Mouse (Mus musculus) embryonic fibroblast, embryonic 13.5 days (primary cell): ENCODE data around the gene Sclt1. TPM values are rescaled to one million over a fixed set of nuclear protein-coding genes. Genes with fewer than 3 reads are reported as not detected.

Experiments
- H3K27ac ChIP-seq: 2 replicates; pipeline ENCODE4 v1.5.1; 2012; ENCODE audit warnings: low read length, control low read depth, inconsistent platforms; ENCODE audit not compliant: insufficient read depth
- H3K4me1 ChIP-seq: 2 replicates; pipeline ENCODE4 v1.6.1; 2011; ENCODE audit warnings: low read length; ENCODE audit not compliant: control insufficient read depth, insufficient read depth
- H3K4me3 ChIP-seq: 2 replicates; pipeline ENCODE4 v1.5.1; 2011; ENCODE audit warnings: mild to moderate bottlenecking, control low read depth, low read length; ENCODE audit not compliant: insufficient read depth
- CTCF ChIP-seq: IDR thresholded peaks from 2 replicates; pipeline ENCODE4 v1.5.1; 2011; ENCODE audit warnings: mild to moderate bottlenecking, control low read depth, low read length, moderate library complexity, borderline replicate concordance; ENCODE audit not compliant: insufficient read depth
- POLR2A ChIP-seq: IDR thresholded peaks from 2 replicates; pipeline ENCODE4 v1.6.1; 2011; ENCODE audit warnings: low read depth, mild to moderate bottlenecking, control low read depth, low read length, moderate library complexity
- polyA plus RNA-seq: library from polyadenylated mRNA; stranded (reverse); fragments of >200 nt; gene quantifications from 2 replicates; pipeline ENCODE4 v1.2.4, GENCODE M21; 2011; ENCODE audit warnings: low read depth; ENCODE audit not compliant: missing spikeins, insufficient read length

Sclt1 gene
- polyA plus RNA-seq, 1 experiment = 14.6 TPM

GRCm38 (mm10) chr3:41599226-41599625 lies 143.1 kb downstream of the Sclt1 start:
- H3K4me3 ChIP-seq = no peak overlapping the region
- peaks cover 6% of the 10 kb centered on the region for H3K4me1 ChIP-seq
- no peak overlapping the region for H3K27ac ChIP-seq
- no peak for TF ChIP-seq POLR2A
- no peak for TF ChIP-seq CTCF

- no peak for TF ChIP-seq POLR2A
- no peak overlapping the region for H3K27ac ChIP-seq
- peaks cover 4% of the 10 kb centered on the region for H3K4me1 ChIP-seq
- H3K4me3 ChIP-seq = no peak overlapping the region
These were observed 143.9 kb downstream of the Sclt1 start for GRCm38 (mm10) chr3:41598412-41598811.

- TF ChIP-seq CTCF (no peak), POLR2A (no peak)
- H3K4me1 ChIP-seq = no peaks in the 10 kb centered on the region; the same call in 1 of the 2 replicates
- no peak overlapping the region for H3K4me3 ChIP-seq
- H3K27ac ChIP-seq = no peak overlapping the region
These were observed 145.3 kb downstream of the Sclt1 start for GRCm38 (mm10) chr3:41597036-41597435.

- Histone ChIP-seq H3K4me3 (no peak overlapping the region), H3K27ac (no peak overlapping the region), H3K4me1 (no peaks in the 10 kb centered on the region)
- no peak for TF ChIP-seq CTCF
- TF ChIP-seq POLR2A = no peak
These were observed 147.3 kb downstream of the Sclt1 start for GRCm38 (mm10) chr3:41595010-41595409.

GRCm38 (mm10) chr3:41594097-41594879 lies 148.0 kb downstream of the Sclt1 start:
- H3K4me1 ChIP-seq = no peaks in the 10 kb centered on the region
- TF ChIP-seq CTCF (no peak), POLR2A (no peak)
- no peak overlapping the region for H3K27ac ChIP-seq
- no peak overlapping the region for H3K4me3 ChIP-seq

GRCm38 (mm10) chr3:41592805-41593204 lies 149.5 kb downstream of the Sclt1 start:
- Histone ChIP-seq H3K4me3 (no peak overlapping the region), H3K4me1 (peaks cover 3% of the 10 kb centered on the region; the same call in 1 of the 2 replicates), H3K27ac (no peak overlapping the region)
- TF ChIP-seq POLR2A (no peak), CTCF (no peak)

- no peak for TF ChIP-seq CTCF
- TF ChIP-seq POLR2A = no peak
- H3K27ac ChIP-seq = no peak overlapping the region
- no peak overlapping the region for H3K4me3 ChIP-seq
- H3K4me1 ChIP-seq = peaks cover 14% of the 10 kb centered on the region
These were observed 150.6 kb downstream of the Sclt1 start for GRCm38 (mm10) chr3:41591651-41592170.

- Histone ChIP-seq H3K27ac (no peak overlapping the region), H3K4me3 (no peak overlapping the region), H3K4me1 (peaks cover 19% of the 10 kb centered on the region)
- TF ChIP-seq POLR2A (no peak), CTCF (no peak)
These were observed 151.4 kb downstream of the Sclt1 start for GRCm38 (mm10) chr3:41590695-41591559.

- Histone ChIP-seq H3K27ac (no peak overlapping the region), H3K4me1 (peaks cover 19% of the 10 kb centered on the region), H3K4me3 (no peak overlapping the region)
- TF ChIP-seq CTCF (no peak), POLR2A (no peak)
These were observed 152.3 kb downstream of the Sclt1 start for GRCm38 (mm10) chr3:41589988-41590387.

- TF ChIP-seq POLR2A = no peak
- TF ChIP-seq CTCF = no peak
- no peak overlapping the region for H3K4me3 ChIP-seq
- H3K27ac ChIP-seq = no peak overlapping the region
- H3K4me1 ChIP-seq = peaks cover 19% of the 10 kb centered on the region
These were observed 152.9 kb downstream of the Sclt1 start for GRCm38 (mm10) chr3:41589246-41589914.
